Mouse (Mus musculus): ENCODE data around the gene Wdr45. TPM values are rescaled to one million over a fixed set of nuclear protein-coding genes. Genes with fewer than 3 reads are reported as not detected.
A peak's percentile ranks its signal among the peaks of the same experiment; 100 is the strongest.
"Not testable (repeated sequence)": the region's sequence is repeated elsewhere in the genome, so short reads cannot be mapped to it uniquely, and the experiment has no call there.

Wdr45 gene
- total RNA-seq, 1 experiment, result 55.3 TPM

DNA sequence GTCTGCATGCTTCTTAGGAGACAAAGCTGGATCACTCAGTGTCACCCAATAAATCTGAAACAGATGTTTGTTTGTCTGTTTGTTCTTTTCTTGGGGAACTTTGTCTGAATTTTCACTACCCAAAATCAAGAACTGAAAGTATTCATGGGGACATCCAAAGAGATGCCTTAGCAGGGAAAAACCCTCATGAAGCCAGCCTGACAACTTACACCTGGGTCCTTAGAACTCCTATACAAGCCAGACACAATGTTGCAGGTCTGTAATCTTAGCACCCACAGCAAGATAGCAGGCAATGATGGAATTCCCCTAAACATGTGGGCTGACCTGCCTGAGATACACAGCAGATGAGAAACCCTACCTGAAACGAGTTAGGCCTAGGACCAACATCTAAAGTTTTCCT, 30.8 kb downstream of the Wdr45 start:
- H3K4me3 ChIP-seq (ENCODE audit: insufficient read depth in 1 of 2, low read depth in 1 of 2, low read length in 2 of 2, poor library complexity in 1 of 2, severe bottlenecking in 1 of 2), result no peak overlapping the region
- H3K9me3 ChIP-seq (ENCODE audit: control insufficient read depth, insufficient read depth, low read depth, low read length), result no peaks in the 10 kb centered on the region
- H3K27ac ChIP-seq (ENCODE audit: insufficient read depth, low read depth, low read length, poor library complexity, severe bottlenecking), result no peak overlapping the region
- no peak for DNase-seq (ENCODE audit: low read depth, low spot score)
- H3K9ac ChIP-seq (ENCODE audit: insufficient read depth, low read depth, low read length, poor library complexity, severe bottlenecking), result no peak overlapping the region
- TF ChIP-seq MAFK (IDR thresholded peaks at IDR 0.05; ENCODE audit: insufficient read depth, low read depth, low read length) (no peak), CHD2 (IDR thresholded peaks at IDR 0.05; ENCODE audit: low read depth, low read length) (no peak), HCFC1 (IDR thresholded peaks at IDR 0.05; ENCODE audit: borderline replicate concordance, insufficient read depth, low read length) (no peak), ZNF384 (IDR thresholded peaks at IDR 0.05; ENCODE audit: low read depth, low read length) (no peak), ZC3H11A (IDR thresholded peaks at IDR 0.05; ENCODE audit: borderline replicate concordance, low read depth, low read length) (no peak)
- peaks cover 0 to 6% of the 10 kb centered on the region in 2 experiments; a peak in 2 of 4 replicates for H3K4me1 ChIP-seq (ENCODE audit: control insufficient read depth in 2 of 2, insufficient read depth in 2 of 2, low read length in 2 of 2, poor library complexity in 1 of 2)
- no peaks in the 10 kb centered on the region for H3K36me3 ChIP-seq (ENCODE audit: control insufficient read depth, insufficient read depth, low read length, poor library complexity, severe bottlenecking)
- in situ Hi-C loops (cut with MboI; ENCODE audit: low sequenced_read_pairs in 2 of 2, unreplicated experiment in 2 of 2), result no loop called here

DNA sequence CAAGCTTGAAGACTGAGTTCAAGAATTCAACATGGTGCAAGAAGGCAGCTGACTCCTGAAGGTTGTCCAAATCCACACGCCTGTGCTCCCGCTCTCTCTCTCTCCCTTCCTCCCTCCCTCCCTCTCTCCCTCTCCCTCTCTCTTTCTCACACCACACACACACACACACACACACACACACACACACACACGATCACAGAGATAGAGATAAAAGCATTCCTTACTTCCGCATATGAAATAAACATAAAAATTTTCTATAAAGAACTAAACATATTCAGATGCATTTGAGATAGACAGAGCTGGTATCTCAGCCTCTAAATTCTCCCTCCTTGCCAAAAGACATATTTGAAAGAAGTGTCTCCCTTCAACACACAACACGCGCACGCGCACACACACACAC, 31.3 kb downstream of the Wdr45 start:
- Histone ChIP-seq H3K9me3 (ENCODE audit: control insufficient read depth, insufficient read depth, low read depth, low read length) (no peaks in the 10 kb centered on the region), H3K27ac (ENCODE audit: insufficient read depth, low read depth, low read length, poor library complexity, severe bottlenecking) (no peak overlapping the region), H3K4me3 (ENCODE audit: insufficient read depth in 1 of 2, low read depth in 1 of 2, low read length in 2 of 2, poor library complexity in 1 of 2, severe bottlenecking in 1 of 2) (no peak overlapping the region), H3K4me1 (ENCODE audit: control insufficient read depth in 2 of 2, insufficient read depth in 2 of 2, low read length in 2 of 2, poor library complexity in 1 of 2) (0 out of 4 replicates have a peak, but pooled peaks cover 0 to 3% of the 10 kb centered on the region in 2 experiments), H3K9ac (ENCODE audit: insufficient read depth, low read depth, low read length, poor library complexity, severe bottlenecking) (no peak overlapping the region; the same call in 1 of the 2 replicates), H3K36me3 (ENCODE audit: control insufficient read depth, insufficient read depth, low read length, poor library complexity, severe bottlenecking) (no peaks in the 10 kb centered on the region)
- TF ChIP-seq MAFK (IDR thresholded peaks at IDR 0.05; ENCODE audit: insufficient read depth, low read depth, low read length) (no peak), HCFC1 (IDR thresholded peaks at IDR 0.05; ENCODE audit: borderline replicate concordance, insufficient read depth, low read length) (no peak), ZNF384 (IDR thresholded peaks at IDR 0.05; ENCODE audit: low read depth, low read length) (no peak), CHD2 (IDR thresholded peaks at IDR 0.05; ENCODE audit: low read depth, low read length) (no peak), ZC3H11A (IDR thresholded peaks at IDR 0.05; ENCODE audit: borderline replicate concordance, low read depth, low read length) (no peak)
- DNase-seq (ENCODE audit: low read depth, low spot score), result no peak
- in situ Hi-C loops (cut with MboI; ENCODE audit: low sequenced_read_pairs in 2 of 2, unreplicated experiment in 2 of 2), result no loop called here

DNA sequence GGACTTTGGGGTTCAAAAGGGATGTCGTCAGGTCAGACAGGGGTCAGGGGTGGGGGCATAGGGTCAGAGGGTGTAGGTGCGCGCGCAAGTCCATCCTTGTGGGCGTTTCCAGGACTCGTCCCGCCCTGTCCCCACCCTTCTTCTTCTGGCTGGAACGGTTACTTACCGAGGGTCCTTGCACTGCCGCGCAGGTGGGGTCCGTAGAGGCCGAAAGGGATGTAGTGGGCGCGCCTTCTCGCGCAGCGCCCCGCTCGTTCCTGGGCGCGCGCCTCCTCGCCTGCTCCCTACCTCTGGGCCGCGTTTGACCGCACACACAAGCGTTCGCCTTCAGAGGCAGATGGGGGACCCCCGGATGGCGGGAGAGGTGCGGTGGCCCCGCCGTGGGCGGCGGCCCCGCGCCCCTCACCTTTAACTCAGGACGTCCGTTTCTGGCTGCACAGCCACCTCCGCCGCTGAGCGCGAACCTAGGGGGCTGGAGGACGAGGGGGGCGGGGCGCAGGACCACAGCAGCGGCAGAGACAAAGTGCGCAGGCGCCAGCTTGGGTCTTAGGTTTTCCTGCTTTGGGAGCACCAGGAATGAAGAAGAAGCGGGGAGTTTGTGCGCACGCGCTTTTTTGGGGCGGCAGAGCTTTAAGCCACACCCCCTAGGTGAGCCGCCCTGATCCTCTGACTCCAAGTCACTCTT, 36.4 kb downstream of the Wdr45 start, which contains the start of gene Ccdc120:
TSS of gene Ccdc120 (minus strand) at position 474 of the 685 bp plus-strand sequence.
- H3K9me3 ChIP-seq (ENCODE audit: control insufficient read depth, insufficient read depth, low read depth, low read length), result no peaks in the 10 kb centered on the region
- in situ Hi-C loops (cut with MboI; ENCODE audit: low sequenced_read_pairs in 2 of 2, unreplicated experiment in 2 of 2), result no loop called here

DNA sequence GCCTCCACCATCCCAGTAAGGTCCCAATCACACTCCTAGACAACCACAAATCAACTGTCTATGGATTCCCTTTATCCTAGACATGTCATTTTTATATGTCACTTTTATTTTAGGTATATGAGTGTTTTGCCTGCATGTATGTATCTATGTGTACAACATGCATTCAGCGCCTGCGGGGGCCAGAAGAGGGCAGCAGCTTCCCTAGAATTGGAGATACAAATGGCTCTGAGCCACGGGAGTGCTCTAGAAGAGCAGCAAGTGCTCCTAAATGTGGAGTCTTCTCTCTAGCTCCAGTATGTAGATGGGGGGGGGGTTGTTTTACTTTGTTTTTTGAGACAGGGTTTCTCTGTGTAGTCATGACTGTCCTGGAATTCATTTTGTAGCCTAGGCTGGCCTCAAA, 39.5 kb downstream of the Wdr45 start:
- H3K27ac ChIP-seq (ENCODE audit: insufficient read depth, low read depth, low read length, poor library complexity, severe bottlenecking); H3K9me3 ChIP-seq (ENCODE audit: control insufficient read depth, insufficient read depth, low read depth, low read length); H3K4me1 ChIP-seq (ENCODE audit: control insufficient read depth in 2 of 2, insufficient read depth in 2 of 2, low read length in 2 of 2, poor library complexity in 1 of 2); H3K36me3 ChIP-seq (ENCODE audit: control insufficient read depth, insufficient read depth, low read length, poor library complexity, severe bottlenecking); H3K9ac ChIP-seq (ENCODE audit: insufficient read depth, low read depth, low read length, poor library complexity, severe bottlenecking); H3K4me3 ChIP-seq (ENCODE audit: insufficient read depth in 1 of 2, low read depth in 1 of 2, low read length in 2 of 2, poor library complexity in 1 of 2, severe bottlenecking in 1 of 2); DNase-seq (ENCODE audit: low read depth, low spot score); in situ Hi-C loops (cut with MboI; ENCODE audit: low sequenced_read_pairs in 2 of 2, unreplicated experiment in 2 of 2): not testable (repeated sequence)

More for the DNA sequence above, 36.4 kb downstream of the Wdr45 start, which contains the start of gene Ccdc120:
- H3K4me3 ChIP-seq (ENCODE audit: insufficient read depth in 1 of 2, low read depth in 1 of 2, low read length in 2 of 2, poor library complexity in 1 of 2, severe bottlenecking in 1 of 2), result peak within 1 kb of the TSS; percentile 92 to 93
- TF ChIP-seq CHD2 (IDR thresholded peaks at IDR 0.05; ENCODE audit: low read depth, low read length) (no peak), MAFK (IDR thresholded peaks at IDR 0.05; ENCODE audit: insufficient read depth, low read depth, low read length) (no peak), ZNF384 (IDR thresholded peaks at IDR 0.05; ENCODE audit: low read depth, low read length) (no peak), HCFC1 (IDR thresholded peaks at IDR 0.05; ENCODE audit: borderline replicate concordance, insufficient read depth, low read length) (no peak), ZC3H11A (IDR thresholded peaks at IDR 0.05; ENCODE audit: borderline replicate concordance, low read depth, low read length) (no peak)
- peak; percentile 72 for DNase-seq (ENCODE audit: low read depth, low spot score)
- H3K27ac ChIP-seq (ENCODE audit: insufficient read depth, low read depth, low read length, poor library complexity, severe bottlenecking), result peak within 1 kb of the TSS; percentile 76
- H3K4me1 ChIP-seq (ENCODE audit: control insufficient read depth in 2 of 2, insufficient read depth in 2 of 2, low read length in 2 of 2, poor library complexity in 1 of 2), result 0 out of 4 replicates have a peak, but pooled peaks cover 2 to 3% of the 10 kb centered on the region in 2 experiments
- no peaks in the 10 kb centered on the region for H3K36me3 ChIP-seq (ENCODE audit: control insufficient read depth, insufficient read depth, low read length, poor library complexity, severe bottlenecking)
- H3K9ac ChIP-seq (ENCODE audit: insufficient read depth, low read depth, low read length, poor library complexity, severe bottlenecking), result peak within 1 kb of the TSS; percentile 82

Measured in ES-E14 (cell line).